Mouse (Mus musculus): ENCODE results near the gene Cacng7. TPM values are rescaled to one million over a fixed set of nuclear protein-coding genes. Genes with fewer than 3 reads are reported as not detected.
A peak's percentile ranks its signal among the peaks of the same experiment; 100 is the strongest.

The Cacng7 gene
- polyA plus RNA-seq, 1 experiment from 2014 or later: 4.3 TPM

- Histone ChIP-seq H3K4me1 (replicated peaks) (peaks cover 19% of the 10 kb centered on the region), H3K4me2 (replicated peaks) (no peak overlapping the region), H3K27ac (no peak overlapping the region), H3K9me3 (no peaks in the 10 kb centered on the region), H3K4me3 (replicated peaks) (no peak overlapping the region), H3K27me3 (no peaks in the 10 kb centered on the region), H3K36me3 (peaks cover 29% of the 10 kb centered on the region), H3K9ac (replicated peaks) (no peak overlapping the region)
- ATAC-seq: no peak
Measured at GRCm38 (mm10) chr7:3399937-3400336, 67.2 kb downstream of the Cacng7 start.

- H3K4me1 ChIP-seq (replicated peaks): peaks cover 21% of the 10 kb centered on the region
- H3K4me2 ChIP-seq (replicated peaks): no peak overlapping the region
- WGBS: 71% methylated on average over 11 of the region's 11 CpGs
- H3K27me3 ChIP-seq: peaks cover 33% of the 10 kb centered on the region
- no peak for ATAC-seq
- no peak overlapping the region for H3K9ac ChIP-seq (replicated peaks)
- H3K36me3 ChIP-seq: 0 out of 2 replicates have a peak, but pooled peaks cover 6% of the 10 kb centered on the region
- H3K27ac ChIP-seq: no peak overlapping the region
- H3K4me3 ChIP-seq (replicated peaks): no peak overlapping the region
- no peaks in the 10 kb centered on the region for H3K9me3 ChIP-seq
Measured at GRCm38 (mm10) chr7:3409729-3410520, 77.2 kb downstream of the Cacng7 start.

- Histone ChIP-seq H3K27ac (no peak overlapping the region), H3K4me2 (replicated peaks) (peak overlapping the region; percentile 72), H3K4me1 (replicated peaks) (peaks cover 27% of the 10 kb centered on the region), H3K4me3 (replicated peaks) (peak overlapping the region; percentile 44), H3K9ac (replicated peaks) (peak overlapping the region; percentile 57), H3K9me3 (no peaks in the 10 kb centered on the region), H3K27me3 (peaks cover 41% of the 10 kb centered on the region), H3K36me3 (0 out of 2 replicates have a peak, but pooled peaks cover 3% of the 10 kb centered on the region)
- ATAC-seq: peak; percentile 90
- under 1% methylated on average over 33 of the region's 33 CpGs for WGBS
Measured at GRCm38 (mm10) chr7:3411160-3411941, 78.6 kb downstream of the Cacng7 start.

- Histone ChIP-seq H3K27ac (no peak overlapping the region), H3K36me3 (no peaks in the 10 kb centered on the region), H3K4me1 (replicated peaks) (peaks cover 27% of the 10 kb centered on the region), H3K27me3 (peaks cover 48% of the 10 kb centered on the region), H3K9ac (replicated peaks) (peak overlapping the region; percentile 57), H3K4me2 (replicated peaks) (peak overlapping the region; percentile 72), H3K9me3 (no peaks in the 10 kb centered on the region), H3K4me3 (replicated peaks) (peak overlapping the region; percentile 44)
- ATAC-seq: no peak
- WGBS: 2% methylated on average over 20 of the region's 20 CpGs
Measured at GRCm38 (mm10) chr7:3412036-3412435, 79.3 kb downstream of the Cacng7 start.

GRCm38 (mm10) chr7:3414888-3415287 is 82.1 kb downstream of the Cacng7 start:
- Histone ChIP-seq H3K9ac (replicated peaks) (peak overlapping the region; percentile 78), H3K4me1 (replicated peaks) (peaks cover 27% of the 10 kb centered on the region), H3K36me3 (no peaks in the 10 kb centered on the region), H3K27me3 (peaks cover 64% of the 10 kb centered on the region), H3K27ac (no peak overlapping the region), H3K4me3 (replicated peaks) (peak overlapping the region; percentile 60), H3K9me3 (no peaks in the 10 kb centered on the region), H3K4me2 (replicated peaks) (peak overlapping the region; percentile 99)
- WGBS: under 1% methylated on average over 47 of the region's 47 CpGs
- ATAC-seq: peak; percentile 12; the same call in 1 of the 2 replicates

- Histone ChIP-seq H3K4me3 (replicated peaks) (peak overlapping the region; percentile 60), H3K9me3 (no peaks in the 10 kb centered on the region), H3K27me3 (peaks cover 67% of the 10 kb centered on the region), H3K27ac (no peak overlapping the region), H3K4me1 (replicated peaks) (peaks cover 27% of the 10 kb centered on the region), H3K36me3 (no peaks in the 10 kb centered on the region), H3K9ac (replicated peaks) (peak overlapping the region; percentile 78), H3K4me2 (replicated peaks) (peak overlapping the region; percentile 99)
- WGBS: under 1% methylated on average over 36 of the region's 60 CpGs
- ATAC-seq: peak; percentile 19; the same call in 1 of the 2 replicates
Measured at GRCm38 (mm10) chr7:3415378-3415777, 82.6 kb downstream of the Cacng7 start.

Small RNA genes within 50 kb of the gene (microRNA-seq; reads per million reads assigned to microRNA genes)
- 34.8 reads per million, percentile 42 among the genes with 10 or more reads in this experiment for gene Gm23450

Other genes starting within 250 kb of the Cacng7 start
- not detected in 2 replicates for gene AU018091, start 163.8 kb upstream of the Cacng7 start, polyA plus RNA-seq (2015; fragmentation: Nextera tagmentation; extraction: Ambion mirVana)
- gene Nlrp12, start 83.2 kb upstream of the Cacng7 start, polyA plus RNA-seq (2015; fragmentation: Nextera tagmentation; extraction: Ambion mirVana): not detected in 2 replicates
- 21.8 and 23.8 TPM in 2 replicates for gene Myadm, start 43.9 kb upstream of the Cacng7 start, polyA plus RNA-seq (2015; fragmentation: Nextera tagmentation; extraction: Ambion mirVana)
- 0.66 and 1.7 TPM in 2 replicates for gene Prkcg, start 43.8 kb upstream of the Cacng7 start, polyA plus RNA-seq (2015; fragmentation: Nextera tagmentation; extraction: Ambion mirVana)
- gene Cacng8, start 57.7 kb downstream of the Cacng7 start, polyA plus RNA-seq (2015; fragmentation: Nextera tagmentation; extraction: Ambion mirVana): 12.9 and 13.9 TPM in 2 replicates
- gene Cacng6, start 91.2 kb downstream of the Cacng7 start, polyA plus RNA-seq (2015; fragmentation: Nextera tagmentation; extraction: Ambion mirVana): not detected in 2 replicates
- not detected in 2 replicates for gene Tarm1, start 169.7 kb downstream of the Cacng7 start, polyA plus RNA-seq (2015; fragmentation: Nextera tagmentation; extraction: Ambion mirVana)

Data from midbrain, embryonic 13.5 days (tissue).